Mouse (Mus musculus) lung, embryonic 16.5 days (tissue): Measurements from ENCODE around the gene Brd3. TPM values are rescaled to one million over a fixed set of nuclear protein-coding genes. Genes with fewer than 3 reads are reported as not detected.

ENCODE experiments used
- ATAC-seq: fragments of 200-750 bp; cut with Nextera tagmentation; 2 replicates; pipeline ENCODE4 v1.8.0; 2017; ENCODE audit warnings: low read depth, mild to moderate bottlenecking, moderate library complexity
- H3K27ac ChIP-seq: fragments of 300-500 bp; sonication (generic); 2 replicates; pipeline ENCODE4 v1.5.1; 2014; ENCODE audit warnings: mild to moderate bottlenecking, control low read depth, low read length
- H3K27me3 ChIP-seq: fragments of 300-500 bp; sonication (generic); 2 replicates; pipeline ENCODE4 v1.6.1; 2014; ENCODE audit warnings: low read depth, low read length, mixed read lengths; ENCODE audit not compliant: control insufficient read depth, insufficient read depth
- H3K36me3 ChIP-seq: fragments of 300-500 bp; sonication (generic); 2 replicates; pipeline ENCODE4 v1.6.1; 2014; ENCODE audit warnings: low read length; ENCODE audit not compliant: control insufficient read depth, insufficient read depth
- H3K4me1 ChIP-seq: fragments of 300-500 bp; sonication (generic); replicated peaks from 2 replicates; pipeline ENCODE4 v1.6.1; 2014; ENCODE audit warnings: low read length, mixed read lengths; ENCODE audit not compliant: control insufficient read depth, insufficient read depth
- H3K4me2 ChIP-seq: fragments of 300-500 bp; sonication (generic); 2 replicates; pipeline ENCODE4 v1.6.1; 2014; ENCODE audit warnings: low read depth, low read length, control low read depth
- H3K4me3 ChIP-seq: fragments of 300-500 bp; sonication (generic); 2 replicates; pipeline ENCODE4 v1.5.1; 2014; ENCODE audit warnings: mild to moderate bottlenecking, low read length, control low read depth
- H3K9ac ChIP-seq: fragments of 300-500 bp; sonication (generic); 2 replicates; pipeline ENCODE4 v1.6.1; 2014; ENCODE audit warnings: low read length, control low read depth
- H3K9me3 ChIP-seq: fragments of 300-500 bp; sonication (generic); 2 replicates; pipeline ENCODE4 v1.6.1; 2016; ENCODE audit warnings: low read length; ENCODE audit not compliant: control insufficient read depth
- WGBS: fragments of 180-500 bp; shearing (Covaris S2); extraction: QIAGEN DNeasy Blood & Tissue Kit; methylation state at CpG from one replicate; pipeline ENCODE4 v1.1.7; 2014; 5-methylcytosine and 5-hydroxymethylcytosine counted together
- polyA plus RNA-seq: library from polyadenylated mRNA; unstranded; fragments of >200 nt; fragmentation: Nextera tagmentation; extraction: Ambion mirVana; gene quantifications from 2 replicates; pipeline ENCODE4 v1.2.1, GENCODE M21; 2015

The Brd3 gene
- polyA plus RNA-seq, 1 experiment from 2014 or later = 99.0 TPM

GRCm38 (mm10) chr2:27445910-27446309, 61.6 kb downstream of the Brd3 start:
- Histone ChIP-seq H3K36me3 (peaks cover 43% of the 10 kb centered on the region), H3K27ac (no peak overlapping the region), H3K4me2 (no peak overlapping the region), H3K27me3 (no peaks in the 10 kb centered on the region), H3K4me3 (no peak overlapping the region), H3K4me1 (peaks cover 8% of the 10 kb centered on the region), H3K9ac (no peak overlapping the region), H3K9me3 (no peaks in the 10 kb centered on the region)
- no peak for ATAC-seq
- WGBS = 87% methylated on average over 3 of the region's 3 CpGs

- Histone ChIP-seq H3K4me2 (0 out of 2 replicates have a peak overlapping the region, but pooled peaks have one; percentile 77), H3K27me3 (no peaks in the 10 kb centered on the region), H3K27ac (no peak overlapping the region), H3K9ac (no peak overlapping the region), H3K4me3 (no peak overlapping the region), H3K36me3 (peaks cover 22% of the 10 kb centered on the region), H3K4me1 (peaks cover 9% of the 10 kb centered on the region), H3K9me3 (no peaks in the 10 kb centered on the region)
- ATAC-seq = no peak
- 71% methylated on average over 5 of the region's 5 CpGs for WGBS
Observed at GRCm38 (mm10) chr2:27443450-27443708, 64.1 kb downstream of the Brd3 start.

GRCm38 (mm10) chr2:27442708-27443449, 64.6 kb downstream of the Brd3 start:
- peaks cover 13% of the 10 kb centered on the region for H3K4me1 ChIP-seq
- peak overlapping the region; percentile 77 for H3K4me2 ChIP-seq
- peak; percentile 35 for ATAC-seq
- WGBS = 28% methylated on average over 20 of the region's 20 CpGs
- peaks cover 17% of the 10 kb centered on the region for H3K36me3 ChIP-seq
- H3K4me3 ChIP-seq = peak overlapping the region; percentile 63
- peak overlapping the region; percentile 10; the same call in 1 of the 2 replicates for H3K27ac ChIP-seq
- H3K27me3 ChIP-seq = no peaks in the 10 kb centered on the region
- peak overlapping the region; percentile 65 for H3K9ac ChIP-seq
- no peaks in the 10 kb centered on the region for H3K9me3 ChIP-seq

GRCm38 (mm10) chr2:27441767-27442707, 65.4 kb downstream of the Brd3 start, which contains the start of gene Brd3os:
TSS of gene Brd3os (plus strand) at chr2:27442324.
- WGBS = 1% methylated on average over 35 of the region's 36 CpGs
- Histone ChIP-seq H3K4me2 (peak within 1 kb of the TSS; percentile 77), H3K4me1 (peaks cover 13% of the 10 kb centered on the region), H3K9ac (peak within 1 kb of the TSS; percentile 65), H3K36me3 (peaks cover 15% of the 10 kb centered on the region), H3K4me3 (peak within 1 kb of the TSS; percentile 63), H3K9me3 (no peaks in the 10 kb centered on the region), H3K27me3 (no peaks in the 10 kb centered on the region), H3K27ac (peak within 1 kb of the TSS; percentile 57; the same call in 1 of the 2 replicates)
- ATAC-seq = peak; percentile 94

GRCm38 (mm10) chr2:27438281-27438680, 69.2 kb downstream of the Brd3 start:
- H3K27ac ChIP-seq = no peak overlapping the region
- ATAC-seq = no peak
- H3K36me3 ChIP-seq = no peaks in the 10 kb centered on the region
- no peak overlapping the region for H3K4me3 ChIP-seq
- peaks cover 13% of the 10 kb centered on the region for H3K4me1 ChIP-seq
- 15% methylated on average over 11 of the region's 11 CpGs for WGBS
- no peaks in the 10 kb centered on the region for H3K9me3 ChIP-seq
- H3K27me3 ChIP-seq = no peaks in the 10 kb centered on the region
- no peak overlapping the region for H3K4me2 ChIP-seq
- no peak overlapping the region for H3K9ac ChIP-seq

- ATAC-seq = no peak
- Histone ChIP-seq H3K27me3 (no peaks in the 10 kb centered on the region), H3K4me2 (no peak overlapping the region), H3K4me3 (no peak overlapping the region), H3K9ac (no peak overlapping the region), H3K4me1 (peaks cover 9% of the 10 kb centered on the region), H3K27ac (no peak overlapping the region), H3K36me3 (no peaks in the 10 kb centered on the region), H3K9me3 (no peaks in the 10 kb centered on the region)
- WGBS = 44% methylated on average over 1 of the region's 1 CpGs
Observed at GRCm38 (mm10) chr2:27437876-27438275, 69.6 kb downstream of the Brd3 start.

- H3K27ac ChIP-seq = no peak overlapping the region
- ATAC-seq = no peak
- H3K4me2 ChIP-seq = no peak overlapping the region
- no peaks in the 10 kb centered on the region for H3K9me3 ChIP-seq
- WGBS = 57% methylated on average over 2 of the region's 2 CpGs
- no peaks in the 10 kb centered on the region for H3K36me3 ChIP-seq
- no peak overlapping the region for H3K9ac ChIP-seq
- no peak overlapping the region for H3K4me3 ChIP-seq
- H3K27me3 ChIP-seq = no peaks in the 10 kb centered on the region
- H3K4me1 ChIP-seq = peaks cover 4% of the 10 kb centered on the region
Observed at GRCm38 (mm10) chr2:27432599-27432998, 74.9 kb downstream of the Brd3 start.

GRCm38 (mm10) chr2:27430621-27431020, 76.8 kb downstream of the Brd3 start:
- H3K36me3 ChIP-seq = no peaks in the 10 kb centered on the region
- no peak overlapping the region for H3K9ac ChIP-seq
- no peak overlapping the region for H3K27ac ChIP-seq
- H3K4me2 ChIP-seq = no peak overlapping the region
- H3K4me3 ChIP-seq = no peak overlapping the region
- ATAC-seq = no peak
- peaks cover 9% of the 10 kb centered on the region for H3K4me1 ChIP-seq
- WGBS = 88% methylated on average over 7 of the region's 7 CpGs
- H3K9me3 ChIP-seq = no peaks in the 10 kb centered on the region
- no peaks in the 10 kb centered on the region for H3K27me3 ChIP-seq

- ATAC-seq = no peak
- 0% methylated on average over 4 of the region's 4 CpGs for WGBS
- H3K9ac ChIP-seq = no peak overlapping the region
- no peak overlapping the region for H3K27ac ChIP-seq
- no peaks in the 10 kb centered on the region for H3K9me3 ChIP-seq
- peaks cover 31% of the 10 kb centered on the region for H3K4me1 ChIP-seq
- no peaks in the 10 kb centered on the region for H3K36me3 ChIP-seq
- H3K4me3 ChIP-seq = no peak overlapping the region
- no peak overlapping the region for H3K4me2 ChIP-seq
- H3K27me3 ChIP-seq = no peaks in the 10 kb centered on the region
Observed at GRCm38 (mm10) chr2:27428071-27428470, 79.4 kb downstream of the Brd3 start.
